8 mouse cellular contexts compared by ENCODE assay signal in the genomic region with DNA sequence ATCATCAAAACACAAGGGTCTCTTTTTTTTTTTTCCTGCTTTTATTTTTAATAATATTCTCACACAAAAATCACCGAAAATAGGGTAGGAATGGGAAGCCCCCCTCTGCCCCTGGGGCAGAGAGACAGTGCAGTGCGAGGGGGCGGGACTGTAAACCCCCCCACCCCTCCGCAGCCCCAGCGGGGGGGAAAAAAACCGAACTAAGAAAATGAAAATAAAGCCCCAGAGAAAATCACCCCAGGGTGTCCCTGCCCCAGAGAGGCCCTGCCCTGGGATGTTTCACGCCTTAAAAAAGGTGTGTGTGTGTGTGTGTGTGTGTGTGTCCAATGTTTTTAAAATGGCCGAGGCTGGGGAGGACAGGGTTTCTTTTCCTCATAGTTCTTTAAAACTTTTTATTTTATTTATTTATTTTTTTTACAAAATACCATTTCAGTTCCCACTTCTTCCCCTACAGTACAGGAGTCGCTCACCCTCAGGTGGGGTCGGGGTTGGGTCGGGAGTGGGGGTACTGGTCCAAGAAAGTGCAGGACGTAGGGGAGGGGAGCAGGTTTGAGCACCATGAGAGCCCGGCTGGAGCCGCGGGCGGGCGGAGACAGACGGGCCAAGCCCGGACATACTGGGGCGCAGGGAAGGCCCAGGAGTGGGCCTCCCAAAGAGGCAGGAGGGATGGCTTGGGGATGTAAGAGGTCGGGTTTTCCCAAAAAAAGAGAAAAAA. TPM values are rescaled to one million over a fixed set of nuclear protein-coding genes. Genes with fewer than 3 reads are reported as not detected.
A peak's percentile ranks its signal among the peaks of the same experiment; 100 is the strongest.
DNase-seq lines count a peak whose midpoint lies in the region; ATAC-seq and TF ChIP-seq lines count a peak whose summit lies in the region.

No protein-coding gene starts in this region.

- no peak for ATAC-seq in stomach, postnatal 0 days (ENCODE audit: low FRiP score, low TSS enrichment)

- H3K36me3 ChIP-seq in stomach, postnatal 0 days (ENCODE audit: control insufficient read depth, insufficient read depth, low read length) = peaks cover 19% of the 10 kb centered on the region

- 48% methylated on average over 21 of the region's 21 CpGs for WGBS in stomach, postnatal 0 days

- DNase-seq in embryo, embryonic 10.5 days (ENCODE audit: low spot score) = peak; percentile 35
- DNase-seq in embryo, embryonic 10 days (ENCODE audit: low spot score) = no peak
- DNase-seq in right cerebral cortex, postnatal 10 days (ENCODE audit: low spot score in 2 of 2) = peak; percentile 32 to 37
- no peak for DNase-seq in right cerebral cortex, adult 18-20 months
- DNase-seq in kidney, postnatal 14 days = peak; percentile 17
- DNase-seq in stomach, postnatal 0 days (ENCODE audit: low spot score) = no peak
- no peak for DNase-seq in urinary bladder, postnatal 14 days (ENCODE audit: low spot score)
- no peak for DNase-seq in left cerebral cortex, adult 18-20 months (ENCODE audit: low spot score in 2 of 2)

- no peak overlapping the region for H3K4me3 ChIP-seq in stomach, postnatal 0 days (ENCODE audit: low read depth, low read length)

- peak overlapping the region; percentile 71; the same call in 1 of the 2 replicates for H3K27ac ChIP-seq in stomach, postnatal 0 days (replicated peaks)

- TF ChIP-seq EP300 in stomach, postnatal 0 days (optimal IDR thresholded peaks at IDR 0.05) = no peak

- H3K27me3 ChIP-seq in stomach, postnatal 0 days (ENCODE audit: control insufficient read depth, insufficient read depth, low read length) = no peaks in the 10 kb centered on the region

- no peak for TF ChIP-seq CTCF in stomach, postnatal 0 days (IDR thresholded peaks at IDR 0.05; ENCODE audit: low read depth)

- peak overlapping the region; percentile 17; the same call in 1 of the 2 replicates for H3K4me2 ChIP-seq in stomach, postnatal 0 days (replicated peaks; ENCODE audit: low read depth)

- peaks cover 8% of the 10 kb centered on the region; the same call in 1 of the 2 replicates for H3K4me1 ChIP-seq in stomach, postnatal 0 days (replicated peaks; ENCODE audit: control insufficient read depth, insufficient read depth)

- H3K9ac ChIP-seq in stomach, postnatal 0 days (ENCODE audit: low read length) = peak overlapping the region; percentile 52

- H3K9me3 ChIP-seq in stomach, postnatal 0 days (ENCODE audit: control insufficient read depth, low read length) = no peaks in the 10 kb centered on the region

RNA-seq across cellular contexts. Expression of a gene that starts 0.6 kb away (rescaled TPM):
- 14.9 and 17.8 TPM in 2 replicates for polyA plus RNA-seq in stomach, postnatal 0 days (2015; fragmentation: Nextera tagmentation; extraction: Ambion mirVana)
- total RNA-seq in left cerebral cortex, adult 18-20 months (2021) = 1 to 10 TPM; 3.4 to 3.7 TPM

RNA-seq across cellular contexts. Expression of a gene that starts 3.2 kb away (rescaled TPM):
- polyA plus RNA-seq in stomach, postnatal 0 days (2015; fragmentation: Nextera tagmentation; extraction: Ambion mirVana) = 9.1 and 9.5 TPM in 2 replicates
- total RNA-seq in left cerebral cortex, adult 18-20 months (2021) = 10 to 100 TPM; 42.7 to 48.1 TPM

RNA-seq across cellular contexts. Expression of a gene that starts 3.4 kb away (rescaled TPM):
- polyA plus RNA-seq in stomach, postnatal 0 days (2015; fragmentation: Nextera tagmentation; extraction: Ambion mirVana) = 153 and 170 TPM in 2 replicates
- total RNA-seq in left cerebral cortex, adult 18-20 months (2021) = 100 to 1,000 TPM; 117 to 120 TPM

RNA-seq across cellular contexts. Expression of a gene that starts 14.8 kb away (rescaled TPM):
- 12.9 and 13.1 TPM in 2 replicates for polyA plus RNA-seq in stomach, postnatal 0 days (2015; fragmentation: Nextera tagmentation; extraction: Ambion mirVana)
- total RNA-seq in left cerebral cortex, adult 18-20 months (2021) = 10 to 100 TPM; 28.2 to 32.2 TPM

RNA-seq across cellular contexts. Expression of a gene that starts 29.4 kb away (rescaled TPM):
- 18.4 and 18.9 TPM in 2 replicates for polyA plus RNA-seq in stomach, postnatal 0 days (2015; fragmentation: Nextera tagmentation; extraction: Ambion mirVana)
- total RNA-seq in left cerebral cortex, adult 18-20 months (2021) = 100 to 1,000 TPM; 346 to 387 TPM

Comparison
In these comparisons a context has a peak if more than half of its experiments do, and no peak if none do; other contexts are left out.
1. DNase-seq: peak in embryo, embryonic 10.5 days (single experiment), right cerebral cortex, postnatal 10 days (2 of 2) and kidney, postnatal 14 days (single experiment); none in embryo, embryonic 10 days (single experiment), right cerebral cortex, adult 18-20 months (single experiment), stomach, postnatal 0 days (single experiment), urinary bladder, postnatal 14 days (single experiment) and left cerebral cortex, adult 18-20 months (0 of 2).